Mouse (Mus musculus) pancreas, adult 10 weeks (tissue): ENCODE data around the gene Nol3. TPM values are rescaled to one million over a fixed set of nuclear protein-coding genes. Genes with fewer than 3 reads are reported as not detected.

Source experiments
- polyA plus RNA-seq: library from polyadenylated mRNA; stranded (reverse); fragments of 350-450 nt; fragmentation: Illumina TruSeq; extraction: RNeasy Lipid Tissue Mini Kit (QIAGEN cat#74804); gene quantifications from one replicate; pipeline ENCODE4 v1.2.3, GENCODE M21; 2015; ENCODE audit warnings: low read depth, low replicate concordance; ENCODE audit not compliant: insufficient read depth

Gene Nol3
- 0.33 TPM for polyA plus RNA-seq

GRCm38 (mm10) chr8:105275840-105276239 lies at the start of gene Nol3:
Nol3 (plus strand) TSS chr8:105276140.

GRCm38 (mm10) chr8:105254966-105255350 lies 21.0 kb upstream of the Nol3 start, which contains the start of gene B3gnt9:
B3gnt9 (minus strand) TSS chr8:105255153.

GRCm38 (mm10) chr8:105264024-105264982 lies 11.6 kb upstream of the Nol3 start, which contains the start of the genes Tradd and Fbxl8:
Tradd (minus strand) TSS chr8:105264609.
Fbxl8 (plus strand) TSS chr8:105264648.

GRCm38 (mm10) chr8:105269461-105269947 lies 6.4 kb upstream of the Nol3 start, which contains the start of gene Hsf4:
Hsf4 (plus strand) TSS chr8:105269801.

GRCm38 (mm10) chr8:105289805-105290460 lies 14.0 kb downstream of the Nol3 start, which contains the start of gene 4931428F04Rik:
4931428F04Rik (minus strand) TSS chr8:105289864.

GRCm38 (mm10) chr8:105295895-105296573 lies 20.1 kb downstream of the Nol3 start, which contains the start of gene Exoc3l:
Exoc3l (minus strand) TSS chr8:105296101.

GRCm38 (mm10) chr8:105297511-105298192 lies 21.7 kb downstream of the Nol3 start, which contains the start of gene E2f4:
E2f4 (plus strand) TSS chr8:105297663.

GRCm38 (mm10) chr8:105305211-105306145 lies 29.5 kb downstream of the Nol3 start, which contains the start of gene Elmo3:
Elmo3 (plus strand) TSS chr8:105305601.

GRCm38 (mm10) chr8:105326141-105326672 lies 50.3 kb downstream of the Nol3 start, which contains the start of the genes Lrrc29 and Tmem208:
Lrrc29 (minus strand) TSS chr8:105326278.
Tmem208 (plus strand) TSS chr8:105326354.

Other genes starting within 250 kb of the Nol3 start
- gene Ces3a, start 227.5 kb upstream of the Nol3 start, polyA plus RNA-seq: not detected
- gene Ces3b, start 192.4 kb upstream of the Nol3 start, polyA plus RNA-seq: not detected
- gene Ces4a, start 144.3 kb upstream of the Nol3 start, polyA plus RNA-seq: not detected
- gene Cbfb, start 105.5 kb upstream of the Nol3 start, polyA plus RNA-seq: 4.9 TPM
- 9.7 TPM for gene D230025D16Rik, start 51.0 kb upstream of the Nol3 start, polyA plus RNA-seq
- gene B3gnt9, start 21.0 kb upstream of the Nol3 start, polyA plus RNA-seq: 3.1 TPM
- 5.1 TPM for gene Tradd, start 11.5 kb upstream of the Nol3 start, polyA plus RNA-seq
- 1.3 TPM for gene Fbxl8, start 11.5 kb upstream of the Nol3 start, polyA plus RNA-seq
- 2.9 TPM for gene Hsf4, start 6.3 kb upstream of the Nol3 start, polyA plus RNA-seq
- 0.63 TPM for gene 4931428F04Rik, start 13.7 kb downstream of the Nol3 start, polyA plus RNA-seq
- gene Exoc3l, start 20.0 kb downstream of the Nol3 start, polyA plus RNA-seq: 5.2 TPM
- gene E2f4, start 21.5 kb downstream of the Nol3 start, polyA plus RNA-seq: 15.0 TPM
- 15.3 TPM for gene Elmo3, start 29.5 kb downstream of the Nol3 start, polyA plus RNA-seq
- 2.0 TPM for gene Lrrc29, start 50.1 kb downstream of the Nol3 start, polyA plus RNA-seq
- gene Tmem208, start 50.2 kb downstream of the Nol3 start, polyA plus RNA-seq: 35.7 TPM
- 7.3 TPM for gene Fhod1, start 71.8 kb downstream of the Nol3 start, polyA plus RNA-seq
- 0.61 TPM for gene Slc9a5, start 72.7 kb downstream of the Nol3 start, polyA plus RNA-seq
- not detected for gene Plekhg4, start 97.1 kb downstream of the Nol3 start, polyA plus RNA-seq
- not detected for gene Kctd19, start 137.4 kb downstream of the Nol3 start, polyA plus RNA-seq
- 1.6 TPM for gene Lrrc36, start 137.4 kb downstream of the Nol3 start, polyA plus RNA-seq
- gene Tppp3, start 195.4 kb downstream of the Nol3 start, polyA plus RNA-seq: 31.3 TPM
- gene Zdhhc1, start 220.8 kb downstream of the Nol3 start, polyA plus RNA-seq: 13.1 TPM
- gene Hsd11b2, start 242.6 kb downstream of the Nol3 start, polyA plus RNA-seq: not detected